Mouse (Mus musculus): ENCODE data around the gene Chrm3.
"Not testable (repeated sequence)": the region's sequence is repeated elsewhere in the genome, so short reads cannot be mapped to it uniquely, and the experiment has no call there.

The Chrm3 gene

DNA sequence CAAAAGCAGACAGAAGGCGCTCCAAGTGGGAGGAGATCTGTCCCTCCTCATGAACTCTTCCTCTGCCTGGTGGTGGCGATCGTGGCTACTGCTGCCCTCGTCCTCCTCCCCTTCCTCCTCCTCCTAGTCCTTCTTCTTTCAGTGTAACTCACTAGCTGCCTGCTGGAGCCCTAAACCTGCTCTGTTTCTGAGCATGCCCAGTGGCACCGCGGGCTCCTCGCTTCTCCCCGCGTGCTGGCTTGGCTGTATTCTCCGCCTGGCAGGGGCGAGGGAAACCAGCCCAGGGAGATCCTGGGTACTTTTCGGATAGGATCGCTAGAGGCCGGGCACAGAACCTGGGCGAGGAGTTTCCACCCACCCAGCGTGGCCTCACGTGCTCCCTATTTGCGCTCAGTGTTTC is at the start of gene Chrm3:
TSS of gene Chrm3 (minus strand) at position 71 of the 400 bp plus-strand sequence.
- in situ Hi-C loops (cut with MboI; ENCODE audit: unreplicated experiment in 2 of 2): no loop called here

DNA sequence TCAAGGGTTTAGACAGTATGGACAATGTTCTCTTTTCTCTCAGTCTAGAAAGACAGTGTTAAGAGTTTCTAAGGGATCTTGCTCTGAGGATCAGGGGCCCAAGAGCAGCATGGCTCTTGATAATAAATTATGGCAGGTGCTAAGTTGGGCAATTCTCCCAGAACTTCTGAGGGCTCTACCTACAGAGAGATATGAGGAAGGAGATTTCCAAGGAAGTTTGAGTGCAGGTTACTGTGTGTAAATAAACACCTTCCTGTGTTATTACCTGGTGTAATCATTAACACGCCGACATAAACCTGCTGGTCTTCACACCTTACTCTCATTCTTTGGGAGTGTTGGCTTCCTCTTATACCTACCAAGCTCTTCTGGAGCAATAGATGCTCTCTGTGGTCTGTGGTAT is 33.7 kb upstream of the Chrm3 start:
- in situ Hi-C loops (cut with MboI; ENCODE audit: unreplicated experiment in 2 of 2): no loop called here

DNA sequence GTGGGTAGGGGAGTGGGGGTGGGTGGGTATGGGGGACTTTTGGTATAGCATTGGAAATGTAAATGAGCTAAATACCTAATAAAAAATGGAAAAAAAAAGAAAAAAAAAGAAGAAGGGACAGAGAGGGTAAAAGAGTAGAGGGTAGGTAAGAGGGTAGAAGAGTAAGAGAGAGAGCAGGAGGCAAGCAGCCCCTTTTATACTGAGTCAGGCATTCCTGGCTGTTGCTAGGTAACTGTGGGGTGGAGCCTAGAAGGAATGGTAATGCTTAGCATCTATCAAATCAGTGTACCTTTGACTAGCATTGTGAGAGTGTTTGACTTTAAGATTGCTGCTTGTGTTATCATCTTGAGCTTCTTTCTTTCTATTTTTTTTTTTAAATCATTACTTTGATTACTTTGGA is 14.8 kb upstream of the Chrm3 start:
- in situ Hi-C loops (cut with MboI; ENCODE audit: unreplicated experiment in 2 of 2): not testable (repeated sequence)

DNA sequence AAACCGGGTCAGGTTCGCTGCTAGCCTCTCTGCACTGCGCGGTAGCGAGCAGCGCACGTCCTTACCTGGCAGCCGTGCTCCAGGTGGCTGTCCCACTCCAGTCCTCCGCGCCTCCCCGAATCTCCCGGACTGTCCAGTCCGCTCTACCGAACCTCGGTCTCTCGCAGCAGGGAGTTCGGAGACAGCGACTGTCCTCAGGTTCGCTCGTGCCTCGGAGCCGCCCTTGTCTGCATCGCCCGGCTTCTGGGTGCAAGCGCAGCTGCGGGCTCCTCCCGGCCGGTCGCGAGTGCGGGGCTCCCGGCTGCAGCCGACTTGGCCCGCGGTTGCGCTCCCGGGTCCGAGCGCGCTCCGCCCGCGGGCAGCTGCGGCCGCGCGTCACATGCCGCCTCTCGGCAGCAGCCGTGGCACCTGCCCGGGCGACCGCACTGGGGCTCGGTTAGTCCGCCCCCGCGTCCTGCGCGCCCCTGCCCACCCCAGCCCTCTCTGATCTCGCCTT is 400 bp downstream of the Chrm3 start:
- in situ Hi-C loops (cut with MboI; ENCODE audit: unreplicated experiment in 2 of 2): no loop called here

- in situ Hi-C loops (cut with MboI; ENCODE audit: unreplicated experiment in 2 of 2): no loop called here
These were observed 990 bp downstream of the Chrm3 start for GRCm38 (mm10) chr13:10359516-10360198.

- in situ Hi-C loops (cut with MboI; ENCODE audit: unreplicated experiment in 2 of 2): no loop called here
These were observed 4.9 kb downstream of the Chrm3 start for GRCm38 (mm10) chr13:10355796-10356195.

- in situ Hi-C loops (cut with MboI; ENCODE audit: unreplicated experiment in 2 of 2): no loop called here
These were observed 5.6 kb downstream of the Chrm3 start for GRCm38 (mm10) chr13:10354885-10355575.

DNA sequence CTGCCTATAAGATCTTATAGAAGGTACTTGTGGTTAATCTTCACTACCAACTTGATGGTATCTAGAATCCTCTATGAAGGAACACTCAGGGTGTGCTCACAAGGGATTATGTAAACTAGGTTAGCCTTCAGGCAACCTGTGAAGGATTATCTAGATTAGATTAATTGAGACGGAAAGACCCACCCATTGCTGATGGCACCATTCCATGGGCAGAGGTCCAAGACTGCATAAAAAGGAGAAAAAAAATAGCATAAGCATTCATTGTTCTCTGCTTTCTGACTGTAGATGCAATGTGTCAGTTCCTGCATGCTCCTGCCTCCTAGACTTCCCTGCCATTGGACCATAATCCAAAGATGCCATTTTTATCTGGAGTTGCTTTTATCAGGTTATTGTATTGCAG is 8.5 kb downstream of the Chrm3 start:
- in situ Hi-C loops (cut with MboI; ENCODE audit: unreplicated experiment in 2 of 2): no loop called here

DNA sequence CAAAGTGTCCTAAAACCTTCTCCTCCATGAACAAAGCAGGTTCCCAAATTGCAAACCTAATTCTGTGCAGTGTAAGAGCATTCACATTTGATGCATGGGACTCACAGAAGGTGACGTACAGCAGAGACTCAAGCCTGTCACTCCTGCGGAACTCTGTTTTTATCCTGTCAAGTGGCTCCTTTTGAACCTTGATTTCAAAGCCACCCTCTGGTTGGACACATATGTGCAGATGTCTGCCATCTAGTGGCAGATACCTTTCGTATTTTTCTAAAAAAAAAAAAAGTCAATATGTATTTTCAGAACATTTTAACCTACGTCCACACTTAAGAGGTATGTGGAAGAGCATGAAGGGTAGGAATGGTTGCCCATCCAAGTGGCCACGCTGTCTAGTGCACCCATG is 16.3 kb downstream of the Chrm3 start:
- in situ Hi-C loops (cut with MboI; ENCODE audit: unreplicated experiment in 2 of 2): loop anchor here in 1 of 2 experiments (10.0 kb wide), 1 partner anchor 460 kb away; no protein-coding TSS in a partner anchor

- in situ Hi-C loops (cut with MboI; ENCODE audit: unreplicated experiment in 2 of 2): no loop called here
These were observed 25.1 kb downstream of the Chrm3 start for GRCm38 (mm10) chr13:10335558-10335957.

DNA sequence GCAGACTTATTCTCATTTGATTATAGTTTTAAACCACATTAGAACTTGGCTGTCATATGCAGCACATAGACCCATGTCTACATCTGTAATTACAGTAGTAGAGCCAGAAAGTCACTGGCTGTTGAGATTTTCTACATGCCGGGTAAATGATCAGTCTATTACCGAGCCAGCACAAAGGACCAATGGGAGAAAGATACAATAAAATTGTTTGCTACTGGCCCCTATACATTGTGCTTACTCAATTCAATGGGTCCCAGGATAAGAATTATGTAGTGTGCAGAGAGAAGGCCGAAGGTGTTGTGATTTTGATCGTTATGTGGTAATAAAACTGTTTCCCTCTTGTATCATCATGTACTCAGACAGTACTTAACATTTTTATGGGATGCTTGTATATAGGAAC is 27.9 kb downstream of the Chrm3 start:
- in situ Hi-C loops (cut with MboI; ENCODE audit: unreplicated experiment in 2 of 2): no loop called here

- in situ Hi-C loops (cut with MboI; ENCODE audit: unreplicated experiment in 2 of 2): no loop called here
These were observed 50.8 kb downstream of the Chrm3 start for GRCm38 (mm10) chr13:10309811-10310210.

GRCm38 (mm10) chr13:10295160-10295559 is 65.5 kb downstream of the Chrm3 start:
- in situ Hi-C loops (cut with MboI; ENCODE audit: unreplicated experiment in 2 of 2): no loop called here

DNA sequence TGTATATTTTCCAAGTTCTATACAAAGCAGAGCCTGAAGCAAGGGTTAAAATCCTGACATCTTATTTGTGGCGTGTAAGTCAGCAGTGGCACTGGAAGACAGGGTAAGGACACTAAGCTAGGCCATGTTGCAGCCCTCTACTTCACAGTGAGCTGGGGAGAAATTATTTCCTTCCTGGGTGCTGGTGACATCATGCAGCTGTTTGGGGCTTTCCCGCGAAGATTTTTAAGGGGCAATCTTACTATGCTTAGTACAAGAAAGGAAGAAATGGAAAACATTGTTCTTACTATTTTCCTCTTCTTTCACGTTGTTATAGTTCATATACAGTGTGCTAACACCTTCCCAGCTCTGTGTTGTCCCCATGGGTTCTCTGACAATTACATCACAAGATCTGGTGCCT is 76.3 kb downstream of the Chrm3 start:
- in situ Hi-C loops (cut with MboI; ENCODE audit: unreplicated experiment in 2 of 2): no loop called here

DNA sequence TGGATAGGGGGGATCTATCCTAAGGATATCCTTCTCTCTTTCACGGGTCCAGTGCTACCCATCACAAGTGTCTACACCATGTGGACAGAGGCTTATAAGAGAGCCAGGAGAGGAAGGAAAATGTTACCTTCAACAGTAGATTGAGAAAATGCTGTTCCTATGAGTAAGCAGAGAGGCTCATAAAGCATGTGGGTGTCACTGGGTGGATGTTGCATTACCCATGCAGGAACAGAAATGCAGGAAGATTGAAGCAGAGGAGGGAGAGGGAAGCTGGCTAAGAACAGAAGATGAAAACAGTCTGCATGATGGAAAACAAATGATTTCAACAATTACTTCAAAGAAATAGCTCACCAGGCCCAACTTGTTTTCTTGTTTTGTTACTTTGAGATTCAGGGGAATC is 85.7 kb downstream of the Chrm3 start:
- in situ Hi-C loops (cut with MboI; ENCODE audit: unreplicated experiment in 2 of 2): no loop called here

- in situ Hi-C loops (cut with MboI; ENCODE audit: unreplicated experiment in 2 of 2): no loop called here
These were observed 96.9 kb downstream of the Chrm3 start for GRCm38 (mm10) chr13:10263784-10264183.

DNA sequence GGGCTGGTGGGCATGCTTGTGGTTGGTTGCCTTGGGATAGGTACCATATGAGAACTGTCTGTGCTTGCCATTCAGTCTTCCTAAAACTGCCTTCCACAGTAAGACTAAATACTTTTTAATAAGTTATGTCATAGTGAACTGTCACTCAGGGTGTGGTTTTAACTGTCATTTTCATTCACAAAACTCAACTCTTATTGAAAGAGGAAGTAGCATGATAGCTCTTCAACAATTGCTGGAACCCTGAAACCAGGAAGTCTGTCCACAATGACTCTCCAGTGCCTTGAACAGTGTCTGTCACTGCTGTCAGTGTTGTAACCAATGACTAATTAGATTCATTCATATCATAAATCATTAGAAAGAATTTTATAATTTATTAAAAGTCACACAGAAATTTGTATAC is 107.6 kb downstream of the Chrm3 start:
- in situ Hi-C loops (cut with MboI; ENCODE audit: unreplicated experiment in 2 of 2): no loop called here

DNA sequence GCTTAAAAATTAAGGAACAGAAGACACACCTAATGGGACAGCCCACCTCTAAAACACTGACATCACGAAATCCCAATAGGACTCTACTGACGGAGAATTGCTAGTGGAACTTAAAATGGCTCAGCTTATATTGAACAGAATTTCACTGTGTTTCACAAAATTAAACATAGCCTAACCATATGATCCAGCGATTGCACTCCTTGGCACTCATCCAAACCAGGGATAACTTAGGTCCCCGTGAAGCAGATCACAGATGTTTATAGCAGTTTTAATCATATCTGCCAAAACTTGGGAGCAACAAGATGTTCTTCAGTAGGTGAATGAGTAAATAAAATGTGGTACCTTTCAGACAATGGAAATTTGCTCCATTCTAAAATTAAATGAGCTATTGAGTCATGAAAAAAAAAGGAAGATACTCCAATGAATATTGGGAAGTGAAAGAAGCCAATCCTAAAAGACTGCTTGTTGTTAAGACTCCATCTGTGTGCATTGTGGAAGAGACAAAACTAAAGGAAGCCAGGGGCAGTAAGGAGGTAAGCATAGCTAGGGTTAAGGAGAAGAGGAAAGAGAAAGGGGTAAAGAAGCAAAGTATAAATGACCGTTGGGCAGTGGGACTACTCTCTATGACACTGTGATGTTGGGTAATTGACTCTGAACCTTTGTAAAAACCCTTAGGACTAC is 109.0 kb downstream of the Chrm3 start:
- in situ Hi-C loops (cut with MboI; ENCODE audit: unreplicated experiment in 2 of 2): no loop called here

- in situ Hi-C loops (cut with MboI; ENCODE audit: unreplicated experiment in 2 of 2): no loop called here
These were observed 116.2 kb downstream of the Chrm3 start for GRCm38 (mm10) chr13:10244243-10244998.

- in situ Hi-C loops (cut with MboI; ENCODE audit: unreplicated experiment in 2 of 2): no loop called here
These were observed 120.4 kb downstream of the Chrm3 start for GRCm38 (mm10) chr13:10240238-10240637.

DNA sequence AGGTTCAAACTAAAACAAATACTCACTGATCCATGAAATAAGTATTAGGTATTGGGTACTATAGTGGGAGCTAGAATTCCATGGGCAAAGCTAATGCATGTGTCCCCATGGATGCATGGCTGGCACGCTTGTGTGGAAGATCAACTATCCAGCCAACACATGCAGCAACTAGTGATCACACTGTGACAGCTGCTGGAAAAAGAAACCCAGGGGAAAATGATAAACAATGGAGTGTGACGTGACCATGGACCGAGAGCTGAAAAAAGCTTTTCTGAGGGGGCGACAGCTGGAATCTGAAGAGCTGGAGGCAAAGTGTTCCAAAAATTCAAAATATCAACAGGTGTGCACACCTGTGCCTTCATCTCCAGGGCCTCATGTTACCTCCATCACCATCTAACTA is 120.8 kb downstream of the Chrm3 start:
- in situ Hi-C loops (cut with MboI; ENCODE audit: unreplicated experiment in 2 of 2): no loop called here

Measured in v-Abl transformed pro-B cells (cell line).